Mouse (Mus musculus): ENCODE measurements at regions not wholly inside any gene's neighbourhood (a gene's known extent, or its start where the extent isn't known, plus 50 kb on each side); places are given as distances from the start of the nearest gene placed in this dataset.

DNA sequence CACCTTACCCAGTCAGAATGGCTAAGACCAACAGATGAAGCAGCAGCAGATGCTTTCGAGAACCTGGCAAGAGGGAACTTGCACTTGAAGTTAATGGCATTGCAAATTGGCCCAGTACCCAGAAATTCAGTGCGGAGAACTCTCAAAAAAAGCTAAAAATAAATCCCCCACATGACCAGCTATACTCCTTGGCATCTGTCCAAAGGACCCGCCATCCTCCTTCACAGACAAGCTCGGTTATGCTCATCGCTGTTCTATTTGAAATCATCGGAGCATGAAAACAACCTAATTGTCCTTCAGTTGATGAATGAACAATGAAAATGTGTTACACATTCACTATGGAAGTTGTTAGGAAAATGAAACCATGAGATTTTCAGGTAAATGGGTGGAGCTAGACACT, 58.4 kb upstream of the Usp3 start:
- TF ChIP-seq CTCF (conservative IDR thresholded peaks at IDR 0.05; ENCODE audit: insufficient read depth, insufficient read length, low read depth, low read length) (no peak), POLR2A (IDR thresholded peaks at IDR 0.05; ENCODE audit: low read depth, low read length) (no peak)
